Mouse (Mus musculus) cerebellum, adult 2 months (tissue): Measurements from ENCODE around the gene Hoxb4. TPM values are rescaled to one million over a fixed set of nuclear protein-coding genes. Genes with fewer than 3 reads are reported as not detected.

Experiments
- DNase-seq, 2 experiments: peaks; one replicate each; pipeline ENCODE4 v3.0.0; 2021
- H3K27ac ChIP-seq: fragments of 200-500 bp; 2 replicates; pipeline ENCODE4 v1.5.1; 2012; ENCODE audit warnings: low read length, control low read depth, inconsistent platforms; ENCODE audit not compliant: insufficient read depth
- H3K27me3 ChIP-seq: fragments of 200-500 bp; 2 replicates; pipeline ENCODE4 v1.6.1; 2012; ENCODE audit warnings: inconsistent platforms, mild to moderate bottlenecking, low read length, moderate library complexity; ENCODE audit not compliant: control insufficient read depth, insufficient read depth
- H3K4me1 ChIP-seq: fragments of 200-500 bp; 2 replicates; pipeline ENCODE4 v1.6.1; 2011; ENCODE audit warnings: low read length; ENCODE audit not compliant: control insufficient read depth, insufficient read depth
- H3K4me3 ChIP-seq: fragments of 200-500 bp; replicated peaks from 2 replicates; pipeline ENCODE3; 2011; ENCODE audit warnings: mild to moderate bottlenecking, low read depth, low read length, control low read depth; ENCODE audit not compliant: insufficient read depth
- CTCF ChIP-seq: fragments of 200-500 bp; IDR thresholded peaks from 2 replicates; pipeline ENCODE4 v1.5.1; 2011; ENCODE audit warnings: low read depth, mild to moderate bottlenecking, control low read depth, low read length, moderate library complexity, borderline replicate concordance; ENCODE audit not compliant: insufficient read depth
- POLR2A ChIP-seq: fragments of 200-500 bp; IDR thresholded peaks from 2 replicates; pipeline ENCODE4 v1.6.1; 2011; ENCODE audit warnings: low read length, control low read depth, borderline replicate concordance; ENCODE audit not compliant: insufficient read depth
- WGBS: fragments of 180-500 bp; shearing (Covaris S2); methylation state at CpG from one replicate; pipeline ENCODE4 v1.1.7; 2018; 5-methylcytosine and 5-hydroxymethylcytosine counted together
- polyA plus RNA-seq: library from polyadenylated mRNA; depleted of rRNA; stranded (reverse); fragments of >200 nt; gene quantifications from 2 replicates; pipeline ENCODE4 v1.2.3, GENCODE M21; 2012

Hoxb4 gene
- polyA plus RNA-seq, 1 experiment, result 1.5 TPM

- no peaks in the 10 kb centered on the region for H3K4me1 ChIP-seq
- peaks cover 8% of the 10 kb centered on the region; the same call in 1 of the 2 replicates for H3K27me3 ChIP-seq
- 71% methylated on average over 6 of the region's 6 CpGs for WGBS
- H3K27ac ChIP-seq, result no peak overlapping the region
- TF ChIP-seq CTCF, result no peak
- no peak for TF ChIP-seq POLR2A
- no peak overlapping the region for H3K4me3 ChIP-seq
- DNase-seq, result no peak
Measured at GRCm38 (mm10) chr11:96305505-96306182, 12.4 kb upstream of the Hoxb4 start.

- 27% methylated on average over 7 of the region's 7 CpGs for WGBS
- no peaks in the 10 kb centered on the region for H3K4me1 ChIP-seq
Measured at GRCm38 (mm10) chr11:96306183-96306907, 11.7 kb upstream of the Hoxb4 start.

GRCm38 (mm10) chr11:96306908-96307269 is 11.2 kb upstream of the Hoxb4 start:
- peaks cover 9% of the 10 kb centered on the region; the same call in 1 of the 2 replicates for H3K27me3 ChIP-seq
- no peak overlapping the region for H3K27ac ChIP-seq

More at GRCm38 (mm10) chr11:96306183-96306907, 11.7 kb upstream of the Hoxb4 start:
- H3K27me3 ChIP-seq, result peaks cover 8% of the 10 kb centered on the region; the same call in 1 of the 2 replicates
- no peak overlapping the region for H3K4me3 ChIP-seq
- DNase-seq, result no peak
- no peak overlapping the region for H3K27ac ChIP-seq
- no peak for TF ChIP-seq CTCF
- TF ChIP-seq POLR2A, result no peak

GRCm38 (mm10) chr11:96308763-96309162 is 9.3 kb upstream of the Hoxb4 start:
- no peak for DNase-seq
- Histone ChIP-seq H3K27ac (no peak overlapping the region), H3K4me3 (no peak overlapping the region), H3K27me3 (peaks cover 9% of the 10 kb centered on the region; the same call in 1 of the 2 replicates), H3K4me1 (no peaks in the 10 kb centered on the region)
- WGBS, result 15% methylated on average over 4 of the region's 4 CpGs
- TF ChIP-seq POLR2A (no peak), CTCF (no peak)

More at GRCm38 (mm10) chr11:96306908-96307269, 11.2 kb upstream of the Hoxb4 start:
- no peak for DNase-seq
- Histone ChIP-seq H3K4me1 (no peaks in the 10 kb centered on the region), H3K4me3 (no peak overlapping the region)
- 14% methylated on average over 13 of the region's 13 CpGs for WGBS
- no peak for TF ChIP-seq POLR2A
- TF ChIP-seq CTCF, result no peak

- Histone ChIP-seq H3K4me3 (no peak overlapping the region), H3K4me1 (no peaks in the 10 kb centered on the region), H3K27me3 (peaks cover 9% of the 10 kb centered on the region; the same call in 1 of the 2 replicates), H3K27ac (no peak overlapping the region)
- DNase-seq, result no peak
- TF ChIP-seq POLR2A, result no peak
- TF ChIP-seq CTCF, result no peak
- 8% methylated on average over 4 of the region's 4 CpGs for WGBS
Measured at GRCm38 (mm10) chr11:96309288-96309687, 8.8 kb upstream of the Hoxb4 start.

GRCm38 (mm10) chr11:96310183-96310938 is 7.7 kb upstream of the Hoxb4 start:
- H3K27me3 ChIP-seq, result peaks cover 5% of the 10 kb centered on the region; the same call in 1 of the 2 replicates
- no peak overlapping the region for H3K27ac ChIP-seq

GRCm38 (mm10) chr11:96311097-96311496 is 7.0 kb upstream of the Hoxb4 start:
- 10% methylated on average over 6 of the region's 6 CpGs for WGBS
- Histone ChIP-seq H3K27ac (no peak overlapping the region), H3K4me1 (no peaks in the 10 kb centered on the region)

More at GRCm38 (mm10) chr11:96310183-96310938, 7.7 kb upstream of the Hoxb4 start:
- DNase-seq, result no peak
- no peak overlapping the region for H3K4me3 ChIP-seq
- WGBS, result 4% methylated on average over 20 of the region's 20 CpGs
- no peak for TF ChIP-seq POLR2A
- no peak for TF ChIP-seq CTCF
- H3K4me1 ChIP-seq, result no peaks in the 10 kb centered on the region

More at GRCm38 (mm10) chr11:96311097-96311496, 7.0 kb upstream of the Hoxb4 start:
- TF ChIP-seq POLR2A (no peak), CTCF (no peak)
- no peak for DNase-seq
- Histone ChIP-seq H3K4me3 (no peak overlapping the region), H3K27me3 (peaks cover 6% of the 10 kb centered on the region; the same call in 1 of the 2 replicates)
